ENCODE assay signal across 26 mouse cellular contexts in genomic region chr15:53400554-53400846, GRCm38 (mm10).
DNase-seq lines count a peak whose midpoint lies in the region; ATAC-seq and TF ChIP-seq lines count a peak whose summit lies in the region.
"Had no signal": no experiment of that assay in that cellular context is flagged by ENCODE, and none has a peak within 500 bp of the region (broad histone marks: within the 10 kb centered on the region; RNA-seq: fewer than 3 reads in every experiment).

No protein-coding gene starts in this region.

- no peaks in the 10 kb centered on the region for H3K9me3 ChIP-seq in heart, embryonic 15.5 days (replicated peaks)
- H3K9me3 ChIP-seq: forebrain, embryonic 10.5 days; forebrain, embryonic 13.5 days; hindbrain, embryonic 10.5 days; hindbrain, embryonic 13.5 days had no signal

- H3K4me2 ChIP-seq in heart, embryonic 15.5 days = peak overlapping the region; percentile 25; the same call in 1 of the 2 replicates
- H3K4me2 ChIP-seq: forebrain, embryonic 13.5 days; heart, embryonic 11.5 days; hindbrain, embryonic 13.5 days had no signal

- TF ChIP-seq POLR2A in bone marrow macrophage, adult 2 months (IDR thresholded peaks at IDR 0.05; ENCODE audit: borderline replicate concordance, low read depth, low read length) = no peak

- no peak overlapping the region for H3K9ac ChIP-seq in heart, embryonic 15.5 days
- H3K9ac ChIP-seq: forebrain, embryonic 13.5 days; hindbrain, embryonic 13.5 days had no signal

- no peak for TF ChIP-seq CTCF in bone marrow macrophage, adult 2 months (IDR thresholded peaks at IDR 0.05; ENCODE audit: low read depth, low read length)

- no peak overlapping the region for H3K27ac ChIP-seq in heart, embryonic 15.5 days
- H3K27ac ChIP-seq in bone marrow macrophage, adult 2 months (ENCODE audit: insufficient read depth, low read depth, low read length) = peak overlapping the region; percentile 61
- H3K27ac ChIP-seq: forebrain, embryonic 10.5 days; forebrain, embryonic 13.5 days; heart, adult 2 months; hindbrain, embryonic 10.5 days; hindbrain, embryonic 13.5 days had no signal

- no peaks in the 10 kb centered on the region for H3K4me1 ChIP-seq in heart, embryonic 15.5 days (replicated peaks)
- peaks cover 11% of the 10 kb centered on the region for H3K4me1 ChIP-seq in bone marrow macrophage, adult 2 months (ENCODE audit: control insufficient read depth, insufficient read depth, low read length)
- H3K4me1 ChIP-seq: forebrain, embryonic 10.5 days; forebrain, embryonic 13.5 days; hindbrain, embryonic 10.5 days; hindbrain, embryonic 13.5 days had no signal

- H3K4me3 ChIP-seq in heart, embryonic 15.5 days = no peak overlapping the region
- no peak overlapping the region for H3K4me3 ChIP-seq in bone marrow macrophage, adult 2 months (ENCODE audit: insufficient read depth, low read length)
- H3K4me3 ChIP-seq: forebrain, embryonic 10.5 days; forebrain, embryonic 13.5 days; heart, adult 2 months; hindbrain, embryonic 10.5 days; hindbrain, embryonic 13.5 days had no signal

- ATAC-seq in heart, embryonic 15.5 days (replicated peaks; ENCODE audit: insufficient number of reproducible peaks, insufficient read depth, low FRiP score, low read depth) = no peak
- ATAC-seq in monocyte, adult 5-6 weeks (replicated peaks; ENCODE audit: insufficient number of reproducible peaks, low FRiP score, low TSS enrichment, poor library complexity, severe bottlenecking) = peak; percentile 57
- ATAC-seq in frontal cortex, adult (ENCODE audit: low TSS enrichment) = no peak
- ATAC-seq: activated CD4-positive, CD25-positive, alpha-beta regulatory T cell, adult 4 months; CD4-positive, CD25-positive, alpha-beta regulatory T cell, adult 4 months; forebrain, embryonic 13.5 days; forebrain, embryonic 16.5 days; hindbrain, embryonic 16.5 days; inflammation-experienced regulatory T-cells, adult 6 months; intestine, embryonic 16.5 days had no signal

- no peak for DNase-seq in heart, adult 9 months (ENCODE audit: low spot score in 2 of 2)
- DNase-seq in B cell, adult 2 months = peak; percentile 24 to 42
- DNase-seq in cerebellum, postnatal 25 days = no peak
- DNase-seq: adrenal gland, adult 8-10 months; adrenal gland, postnatal 25 days; cerebellum, adult 2 months; cerebellum, adult 9-11 months; gastrocnemius, postnatal 25 days; heart, postnatal 36 days; kidney, adult 18-20 months had no signal

- no peaks in the 10 kb centered on the region for H3K27me3 ChIP-seq in heart, embryonic 15.5 days
- H3K27me3 ChIP-seq: forebrain, embryonic 13.5 days; hindbrain, embryonic 13.5 days had no signal

- H3K36me3 ChIP-seq in heart, embryonic 15.5 days = no peaks in the 10 kb centered on the region
- H3K36me3 ChIP-seq: forebrain, embryonic 10.5 days; hindbrain, embryonic 10.5 days; hindbrain, embryonic 13.5 days had no signal

- 56% methylated on average over 3 of the region's 3 CpGs for WGBS in heart, embryonic 15.5 days

Comparison
In these comparisons a context has a peak if more than half of its experiments do, and no peak if none do; other contexts are left out.
1. DNase-seq: peak in B cell, adult 2 months (2 of 2); none in heart, adult 9 months (0 of 2) and cerebellum, postnatal 25 days (0 of 2).